In the genomic region with DNA sequence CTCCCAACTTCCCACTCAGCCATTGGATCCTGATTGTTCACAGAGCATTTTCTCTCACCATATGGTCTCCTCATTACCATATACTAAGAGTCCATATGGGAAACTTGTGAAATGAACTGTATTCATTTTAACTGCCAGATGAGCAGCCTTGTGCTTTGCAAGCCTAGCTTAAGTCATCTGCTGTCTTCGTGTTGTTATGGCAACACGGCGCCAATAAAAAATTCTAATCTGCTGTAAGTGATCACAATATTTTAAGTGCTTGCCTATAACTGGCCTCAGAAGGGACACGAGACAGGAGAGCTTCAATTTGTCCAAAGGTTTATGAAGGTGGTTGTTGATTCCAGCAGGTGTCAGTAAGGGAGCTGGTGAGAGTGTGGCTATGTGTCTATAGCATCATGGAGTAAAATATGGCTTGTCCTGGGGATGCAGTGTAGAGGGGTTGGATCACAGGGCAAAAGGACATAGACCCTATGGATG, we compare ENCODE assay signal across 11 mouse cellular contexts.
DNase-seq lines count a peak whose midpoint lies in the region; ATAC-seq lines count a peak whose summit lies in the region.
"Had no signal": no experiment of that assay in that cellular context is flagged by ENCODE, and none has a peak within 500 bp of the region (broad histone marks: within the 10 kb centered on the region; RNA-seq: fewer than 3 reads in every experiment).

No protein-coding gene starts in this region.

- peaks cover 49% of the 10 kb centered on the region for H3K4me1 ChIP-seq in hindbrain, embryonic 12.5 days
- H3K4me1 ChIP-seq in kidney, embryonic 15.5 days, result peaks cover 15% of the 10 kb centered on the region

- no peaks in the 10 kb centered on the region for H3K36me3 ChIP-seq in hindbrain, embryonic 12.5 days
- H3K36me3 ChIP-seq in kidney, embryonic 15.5 days, result no peaks in the 10 kb centered on the region

- no peak overlapping the region for H3K4me3 ChIP-seq in hindbrain, embryonic 12.5 days
- H3K4me3 ChIP-seq in kidney, embryonic 15.5 days (replicated peaks), result no peak overlapping the region

- DNase-seq in left cerebral cortex, adult 9 months (ENCODE audit: low spot score in 2 of 2), result peak; percentile 7 to 20
- no peak for DNase-seq in left cerebral cortex, postnatal 4 days
- DNase-seq in left cerebral cortex, postnatal 36 days (ENCODE audit: low spot score in 2 of 2), result peak; percentile 7 to 17
- DNase-seq in right cerebral cortex, postnatal 25 days, result peak; percentile 13
- no peak for DNase-seq in adrenal gland, adult 2 months
- no peak for DNase-seq in lung, postnatal 10 days
- DNase-seq: cerebellum, postnatal 25 days; kidney, adult 9 months; thymus, adult 2 months had no signal

- no peaks in the 10 kb centered on the region for H3K9me3 ChIP-seq in hindbrain, embryonic 12.5 days (replicated peaks)
- no peaks in the 10 kb centered on the region for H3K9me3 ChIP-seq in kidney, embryonic 15.5 days (replicated peaks)

- ATAC-seq in hindbrain, embryonic 12.5 days (ENCODE audit: low FRiP score), result peak; percentile 72
- ATAC-seq in kidney, embryonic 15.5 days (replicated peaks; ENCODE audit: low FRiP score), result no peak

- H3K4me2 ChIP-seq in hindbrain, embryonic 12.5 days (replicated peaks), result no peak overlapping the region
- no peak overlapping the region for H3K4me2 ChIP-seq in kidney, embryonic 15.5 days

- no peak overlapping the region for H3K9ac ChIP-seq in hindbrain, embryonic 12.5 days
- no peak overlapping the region for H3K9ac ChIP-seq in kidney, embryonic 15.5 days

- 70% methylated on average over 4 of the region's 4 CpGs for WGBS in hindbrain, embryonic 12.5 days
- 91% methylated on average over 4 of the region's 4 CpGs for WGBS in kidney, embryonic 15.5 days

- H3K27me3 ChIP-seq in hindbrain, embryonic 12.5 days, result no peaks in the 10 kb centered on the region
- H3K27me3 ChIP-seq in kidney, embryonic 15.5 days, result no peaks in the 10 kb centered on the region

- intact Hi-C loops in left cerebral cortex, postnatal 4 days (cut with DNase I), result no loop called here
- intact Hi-C loops in left cerebral cortex, postnatal 36 days (cut with DNase I), result no loop called here

- H3K27ac ChIP-seq in hindbrain, embryonic 12.5 days, result 0 out of 2 replicates have a peak overlapping the region, but pooled peaks have one; percentile 1
- no peak overlapping the region for H3K27ac ChIP-seq in kidney, embryonic 15.5 days

Comparison
In these comparisons a context has a peak if more than half of its experiments do, and no peak if none do; other contexts are left out.
1. DNase-seq: peak in left cerebral cortex, adult 9 months (2 of 2), left cerebral cortex, postnatal 36 days (2 of 2) and right cerebral cortex, postnatal 25 days (single experiment); none in left cerebral cortex, postnatal 4 days (single experiment), adrenal gland, adult 2 months (single experiment) and lung, postnatal 10 days (single experiment).